Mouse (Mus musculus) heart, adult 18-20 months (tissue): ENCODE measurements around the gene Rab30. TPM values are rescaled to one million over a fixed set of nuclear protein-coding genes. Genes with fewer than 3 reads are reported as not detected.

Experiments
- DNase-seq, 2 experiments: peaks; one replicate each; pipeline ENCODE4 v3.0.0; 2021 to 2022; ENCODE audit warnings: mixed read lengths in 1 of 2
- total RNA-seq, 2 experiments: library from RNA; stranded (reverse); gene quantifications; 2 replicates each; pipeline ENCODE4 v1.2.3; 2021

Rab30 gene
- total RNA-seq, 2 experiments from 2014 or later, result 22.0 to 23.3 TPM

DNA sequence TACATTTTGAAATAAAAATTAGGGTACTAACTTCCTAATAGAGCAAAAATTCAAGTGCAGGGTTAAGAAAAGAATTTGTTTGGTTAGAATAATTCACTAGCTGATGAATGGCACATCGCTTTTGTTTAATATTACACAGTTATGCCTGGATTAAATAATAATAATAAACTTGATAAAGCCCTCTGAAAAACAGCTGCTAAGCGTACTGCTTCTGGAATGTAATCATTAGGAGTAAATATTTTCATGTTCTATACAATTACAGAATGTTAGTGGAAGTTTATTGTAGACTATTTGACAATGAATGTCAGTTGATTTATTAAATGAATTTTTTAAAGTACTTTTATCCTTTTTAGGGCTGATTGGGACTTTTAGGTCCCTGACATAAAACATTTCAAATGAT, 100.9 kb downstream of the Rab30 start:
- DNase-seq, result no peak

- no peak for DNase-seq
Measured at GRCm38 (mm10) chr7:92848246-92848645, 106.8 kb downstream of the Rab30 start.

DNA sequence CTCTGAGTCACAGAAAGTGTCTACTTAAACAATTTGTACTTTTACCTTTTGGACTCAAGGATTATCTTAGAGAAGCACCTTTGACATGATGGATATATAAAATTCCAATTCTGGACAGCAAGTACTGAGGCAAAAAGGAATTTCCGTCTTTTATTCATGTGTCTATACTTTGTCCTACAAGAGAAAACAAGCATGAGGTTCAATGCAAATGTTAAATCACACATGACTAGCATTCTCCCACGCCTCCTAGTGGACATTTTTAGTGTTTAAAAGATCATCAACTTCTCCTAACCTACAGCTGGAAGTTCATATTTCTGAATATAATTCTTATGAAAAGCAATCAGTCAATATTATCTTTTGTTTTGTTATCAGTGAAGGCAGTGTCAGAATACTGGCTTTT, 125.1 kb downstream of the Rab30 start:
- peak in 1 of 2 experiments; percentile 49 for DNase-seq

DNA sequence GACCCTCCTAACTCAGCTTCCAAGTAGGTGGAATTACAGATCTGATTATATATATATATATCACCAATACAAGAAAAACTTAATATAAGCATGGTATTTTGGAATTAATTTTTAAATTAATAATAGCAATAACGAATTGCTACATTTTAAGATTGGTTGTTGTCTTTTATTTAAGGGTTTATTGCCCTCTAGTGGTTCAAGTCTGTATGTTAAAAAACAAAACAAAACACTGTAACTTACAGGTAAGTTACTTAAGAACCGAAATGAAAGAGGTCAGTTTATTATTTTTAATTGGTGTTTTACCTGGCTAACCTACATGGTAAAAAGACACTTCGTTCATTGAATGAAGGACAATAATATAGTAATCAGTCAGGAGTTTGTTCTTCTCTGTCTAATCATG, 128.8 kb downstream of the Rab30 start:
- no peak for DNase-seq

DNA sequence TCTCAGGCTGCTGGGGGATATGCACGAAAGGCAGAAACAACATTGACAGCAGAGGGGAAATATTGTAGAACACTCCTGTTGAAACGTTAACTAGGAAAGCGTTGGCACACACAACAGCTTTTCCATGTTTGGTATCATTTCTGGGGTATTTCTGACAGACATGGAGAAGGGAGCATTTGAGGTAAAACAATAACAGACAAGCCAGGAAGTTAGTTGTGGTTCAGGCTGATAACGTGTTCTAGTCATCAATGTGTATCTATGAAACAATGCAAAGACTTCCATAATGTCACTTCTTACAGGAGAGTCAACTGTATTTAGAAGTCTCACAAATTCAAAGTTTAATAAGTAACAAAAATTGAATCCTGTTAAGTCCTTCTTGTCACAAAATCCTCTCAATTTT, 130.2 kb downstream of the Rab30 start:
- no peak for DNase-seq

GRCm38 (mm10) chr7:92874116-92874675, 132.8 kb downstream of the Rab30 start, which contains the start of the genes Ddias and Prcp:
Ddias (minus strand) TSS chr7:92874247.
Prcp (plus strand) TSS chr7:92874470.
- peak; percentile 95 to 98 for DNase-seq

GRCm38 (mm10) chr7:92874761-92875408, 133.5 kb downstream of the Rab30 start:
- peak; percentile 94 to 96 for DNase-seq

GRCm38 (mm10) chr7:92876066-92876465, 134.7 kb downstream of the Rab30 start:
- DNase-seq, result peak; percentile 66 to 67

DNA sequence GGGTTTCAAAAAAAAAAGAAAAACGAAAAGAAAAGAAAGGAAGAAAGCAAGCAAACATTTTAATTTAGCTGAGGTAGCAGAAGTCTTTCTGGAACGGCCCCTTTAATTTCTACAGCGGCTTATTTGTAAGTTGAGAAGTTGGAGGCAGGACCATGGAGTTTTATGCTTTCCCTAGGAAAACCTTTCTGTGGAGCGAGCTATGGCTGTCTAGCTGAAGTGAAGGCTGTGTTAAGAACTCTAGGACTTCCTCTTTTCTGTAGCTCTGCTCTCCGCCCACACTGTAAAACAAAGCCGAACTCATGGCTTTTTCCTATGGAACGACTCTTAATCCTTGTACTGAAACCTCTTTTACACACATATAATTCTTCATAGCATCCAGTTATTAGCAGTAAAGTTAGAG, 135.1 kb downstream of the Rab30 start:
- no peak for DNase-seq

DNA sequence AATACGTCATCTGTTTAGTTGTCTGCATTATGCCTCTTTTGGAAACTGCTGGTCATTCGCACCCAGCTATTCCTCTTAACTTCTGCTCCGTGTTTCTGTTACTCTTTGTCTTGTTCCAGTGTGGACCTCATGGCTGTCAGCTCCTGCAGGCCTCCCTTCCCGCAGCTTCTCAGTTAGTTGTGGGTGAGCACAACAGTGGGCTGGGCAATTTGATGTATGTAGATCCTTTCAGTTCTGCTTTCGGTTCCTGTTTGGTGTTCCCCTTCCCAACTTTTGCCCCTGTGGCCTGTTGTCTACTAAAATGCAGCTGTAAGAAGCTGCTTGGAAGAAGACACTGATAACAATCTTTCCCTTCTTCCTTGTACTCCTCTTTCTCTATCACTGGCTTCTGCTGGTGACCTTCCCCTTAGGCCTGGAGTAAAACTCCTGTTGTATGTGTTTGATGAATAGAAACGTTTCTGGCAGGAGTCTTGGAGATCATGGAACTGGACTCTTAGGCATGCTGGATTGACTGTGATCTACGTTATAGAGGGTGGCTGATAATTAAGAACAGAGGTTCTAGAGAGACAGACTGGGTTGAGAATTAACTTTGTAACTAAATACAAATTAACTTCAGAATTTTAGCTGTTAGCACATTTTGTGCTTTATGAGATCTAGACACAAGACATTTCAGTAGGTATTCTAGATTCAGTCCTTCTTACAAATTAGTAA, 137.3 kb downstream of the Rab30 start:
- DNase-seq, result peak in 1 of 2 experiments; percentile 63

- DNase-seq, result no peak
Measured at GRCm38 (mm10) chr7:92883850-92884716, 142.7 kb downstream of the Rab30 start.

- DNase-seq, result no peak
Measured at GRCm38 (mm10) chr7:92884998-92885660, 143.7 kb downstream of the Rab30 start.

- DNase-seq, result no peak
Measured at GRCm38 (mm10) chr7:92886801-92887200, 145.4 kb downstream of the Rab30 start.

- DNase-seq, result no peak
Measured at GRCm38 (mm10) chr7:92887230-92887629, 145.8 kb downstream of the Rab30 start.

DNA sequence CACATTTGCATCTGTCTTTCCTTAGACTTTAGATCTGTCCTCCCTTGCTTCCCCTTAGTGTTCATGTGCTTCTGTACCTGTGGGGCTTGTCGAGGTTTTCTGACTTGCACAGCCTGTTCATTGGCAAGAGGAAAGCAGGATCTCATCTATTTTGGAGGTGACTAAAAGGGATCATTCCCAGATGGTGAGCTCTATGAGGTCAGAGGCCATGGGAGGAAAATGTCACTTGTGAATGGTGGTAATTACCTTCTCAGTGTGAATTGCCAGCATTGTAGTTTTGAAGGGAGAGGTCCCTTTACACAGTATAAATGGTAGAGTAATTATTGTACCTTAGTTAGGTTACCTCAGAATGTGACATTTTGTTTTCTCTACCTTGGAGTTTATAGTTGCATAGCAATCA, 148.8 kb downstream of the Rab30 start:
- no peak for DNase-seq

GRCm38 (mm10) chr7:92890618-92891230, 149.3 kb downstream of the Rab30 start:
- DNase-seq, result peak in 1 of 2 experiments; percentile 28

- no peak for DNase-seq
Measured at GRCm38 (mm10) chr7:92893478-92893877, 152.1 kb downstream of the Rab30 start.
